Mouse (Mus musculus): Measurements from ENCODE around the gene Yod1.

Gene Yod1

DNA sequence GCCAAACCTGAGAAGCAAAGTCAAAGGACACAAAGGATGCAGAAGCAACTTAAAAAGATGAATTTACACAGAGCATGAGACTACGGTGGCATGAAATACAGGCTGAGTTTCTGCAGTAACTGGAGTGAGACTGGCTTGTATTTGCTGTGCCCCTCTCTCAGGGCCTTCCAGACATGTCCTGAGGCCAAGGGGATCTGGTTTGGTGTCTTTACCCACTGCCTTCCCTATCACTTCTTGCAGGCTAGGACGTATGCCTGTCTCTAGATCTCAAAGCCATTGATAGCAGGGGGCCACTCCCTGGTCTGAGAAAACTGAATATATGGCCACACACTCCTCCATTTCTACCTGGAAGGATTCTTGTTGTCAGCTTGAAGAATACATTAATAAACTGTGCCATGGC lies 27.1 kb downstream of the Yod1 start:
- TF ChIP-seq POU5F1 (IDR thresholded peaks at IDR 0.05; ENCODE audit: borderline replicate concordance, low read length) = no peak
- no peak for TF ChIP-seq NANOG (IDR thresholded peaks at IDR 0.05; ENCODE audit: borderline replicate concordance, low read length)
- TF ChIP-seq CTCF (conservative IDR thresholded peaks at IDR 0.05; ENCODE audit: low read length) = no peak
- H3K4me3 ChIP-seq (replicated peaks; ENCODE audit: low read length) = no peak overlapping the region

DNA sequence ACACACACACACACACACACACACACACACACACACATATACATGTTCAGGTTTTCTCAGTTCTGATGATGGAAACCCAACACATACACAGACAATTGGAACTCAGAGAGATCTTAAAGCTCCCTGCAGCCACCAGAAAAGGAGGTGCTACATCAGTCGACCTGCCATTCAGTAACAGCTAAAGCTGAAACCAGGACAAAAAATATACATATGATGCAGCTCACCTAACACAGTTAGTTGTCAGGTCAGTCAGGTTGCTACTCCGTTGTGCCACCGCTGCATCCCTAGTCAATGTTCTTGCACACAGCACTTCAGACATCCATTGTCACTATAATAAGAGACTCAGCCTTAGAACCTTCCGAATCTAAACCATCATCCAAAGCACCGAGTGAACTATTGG lies 27.8 kb downstream of the Yod1 start:
- Histone ChIP-seq H3K4me1 (replicated peaks; ENCODE audit: low read depth, low read length) (peaks cover 13% of the 10 kb centered on the region), H3K27me3 (ENCODE audit: insufficient read depth, low read length) (peaks cover 25% of the 10 kb centered on the region), H3K36me3 (ENCODE audit: insufficient read depth, low read length) (no peaks in the 10 kb centered on the region), H3K4me3 (replicated peaks; ENCODE audit: low read length) (no peak overlapping the region), H3K9me3 (ENCODE audit: low read length) (peaks cover 5% of the 10 kb centered on the region; the same call in 1 of the 2 replicates)
- TF ChIP-seq NANOG (IDR thresholded peaks at IDR 0.05; ENCODE audit: borderline replicate concordance, low read length) (no peak), CTCF (conservative IDR thresholded peaks at IDR 0.05; ENCODE audit: low read length) (no peak), POU5F1 (IDR thresholded peaks at IDR 0.05; ENCODE audit: borderline replicate concordance, low read length) (no peak)

More for the DNA sequence above, 27.1 kb downstream of the Yod1 start:
- peaks cover 13% of the 10 kb centered on the region for H3K4me1 ChIP-seq (replicated peaks; ENCODE audit: low read depth, low read length)
- H3K27me3 ChIP-seq (ENCODE audit: insufficient read depth, low read length) = peaks cover 26% of the 10 kb centered on the region
- peaks cover 5% of the 10 kb centered on the region; the same call in 1 of the 2 replicates for H3K9me3 ChIP-seq (ENCODE audit: low read length)
- H3K36me3 ChIP-seq (ENCODE audit: insufficient read depth, low read length) = no peaks in the 10 kb centered on the region

DNA sequence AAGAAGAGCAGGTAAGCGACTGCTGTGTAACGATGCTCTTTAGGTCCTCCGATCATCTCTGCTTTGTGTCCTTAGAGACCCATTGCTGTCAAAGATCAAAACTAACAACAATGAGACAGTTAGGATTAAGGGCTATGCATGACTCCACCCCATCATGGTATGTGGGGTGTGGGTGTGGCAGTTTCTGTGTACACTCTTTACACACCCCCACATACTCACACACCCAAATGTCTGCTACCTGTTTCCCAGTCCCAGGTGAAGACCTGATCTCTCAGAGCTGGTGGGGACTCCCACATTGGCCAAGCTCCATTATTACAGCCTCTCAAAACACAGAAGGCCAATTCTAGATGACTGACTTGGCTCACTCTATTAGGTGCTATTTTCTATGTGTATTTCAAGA lies 28.5 kb downstream of the Yod1 start:
- TF ChIP-seq NANOG (IDR thresholded peaks at IDR 0.05; ENCODE audit: borderline replicate concordance, low read length) = no peak
- TF ChIP-seq CTCF (conservative IDR thresholded peaks at IDR 0.05; ENCODE audit: low read length) = no peak
- H3K27me3 ChIP-seq (ENCODE audit: insufficient read depth, low read length) = peaks cover 20% of the 10 kb centered on the region
- H3K36me3 ChIP-seq (ENCODE audit: insufficient read depth, low read length) = no peaks in the 10 kb centered on the region
- H3K9me3 ChIP-seq (ENCODE audit: low read length) = peaks cover 5% of the 10 kb centered on the region; the same call in 1 of the 2 replicates
- H3K4me3 ChIP-seq (replicated peaks; ENCODE audit: low read length) = no peak overlapping the region
- peaks cover 12% of the 10 kb centered on the region for H3K4me1 ChIP-seq (replicated peaks; ENCODE audit: low read depth, low read length)

DNA sequence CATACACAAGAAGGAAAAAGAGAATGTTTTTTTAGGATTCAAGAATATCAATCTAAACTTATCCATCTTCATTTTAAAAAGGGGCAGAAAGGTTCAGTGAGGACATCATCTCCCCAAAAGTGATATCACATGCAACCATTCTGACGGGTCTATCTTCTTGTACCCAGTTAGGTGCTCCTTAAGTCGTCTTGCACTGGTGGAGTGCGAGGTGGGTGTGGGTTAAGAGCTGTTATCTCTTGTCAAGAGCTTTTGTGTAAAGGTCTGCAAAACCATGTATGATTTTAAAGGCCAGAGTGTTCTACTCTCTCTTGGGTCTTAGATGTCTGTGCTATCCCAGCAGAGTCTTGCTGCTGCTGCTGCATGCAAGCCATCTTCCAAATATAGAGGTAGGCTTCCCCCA lies 29.7 kb downstream of the Yod1 start:
- peaks cover 16% of the 10 kb centered on the region for H3K27me3 ChIP-seq (ENCODE audit: insufficient read depth, low read length)
- H3K4me3 ChIP-seq (replicated peaks; ENCODE audit: low read length) = no peak overlapping the region
- H3K9me3 ChIP-seq (ENCODE audit: low read length) = peaks cover 5% of the 10 kb centered on the region; the same call in 1 of the 2 replicates
- TF ChIP-seq POU5F1 (IDR thresholded peaks at IDR 0.05; ENCODE audit: borderline replicate concordance, low read length) = no peak
- TF ChIP-seq CTCF (conservative IDR thresholded peaks at IDR 0.05; ENCODE audit: low read length) = no peak
- no peak for TF ChIP-seq NANOG (IDR thresholded peaks at IDR 0.05; ENCODE audit: borderline replicate concordance, low read length)
- H3K4me1 ChIP-seq (replicated peaks; ENCODE audit: low read depth, low read length) = peaks cover under 1% of the 10 kb centered on the region; the same call in 1 of the 2 replicates
- no peaks in the 10 kb centered on the region for H3K36me3 ChIP-seq (ENCODE audit: insufficient read depth, low read length)

DNA sequence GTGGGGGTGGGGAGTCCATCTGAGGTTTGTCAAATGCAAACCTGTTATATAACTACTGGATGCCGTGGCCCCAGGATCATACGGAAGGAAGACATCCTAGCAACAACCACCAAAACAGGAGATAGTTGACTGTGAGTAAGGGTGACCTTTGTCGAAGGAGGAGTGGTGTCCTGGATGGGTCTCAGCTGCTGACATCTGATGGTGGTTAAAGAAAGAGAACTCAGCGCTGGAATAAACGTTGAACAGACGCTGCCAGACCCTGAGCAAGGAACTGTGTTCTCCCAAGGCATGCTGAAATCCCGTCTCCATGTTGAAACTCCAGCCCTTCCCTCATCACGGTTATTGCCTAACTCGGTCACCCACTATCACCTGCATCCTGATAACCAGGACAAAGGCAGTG lies 42.6 kb downstream of the Yod1 start:
- no peaks in the 10 kb centered on the region for H3K36me3 ChIP-seq (ENCODE audit: insufficient read depth, low read length)
- TF ChIP-seq CTCF (conservative IDR thresholded peaks at IDR 0.05; ENCODE audit: low read length) (no peak), NANOG (IDR thresholded peaks at IDR 0.05; ENCODE audit: borderline replicate concordance, low read length) (no peak), POU5F1 (IDR thresholded peaks at IDR 0.05; ENCODE audit: borderline replicate concordance, low read length) (no peak)
- H3K4me1 ChIP-seq (replicated peaks; ENCODE audit: low read depth, low read length) = no peaks in the 10 kb centered on the region
- H3K4me3 ChIP-seq (replicated peaks; ENCODE audit: low read length) = no peak overlapping the region
- H3K9me3 ChIP-seq (ENCODE audit: low read length) = no peaks in the 10 kb centered on the region
- no peaks in the 10 kb centered on the region for H3K27me3 ChIP-seq (ENCODE audit: insufficient read depth, low read length)

DNA sequence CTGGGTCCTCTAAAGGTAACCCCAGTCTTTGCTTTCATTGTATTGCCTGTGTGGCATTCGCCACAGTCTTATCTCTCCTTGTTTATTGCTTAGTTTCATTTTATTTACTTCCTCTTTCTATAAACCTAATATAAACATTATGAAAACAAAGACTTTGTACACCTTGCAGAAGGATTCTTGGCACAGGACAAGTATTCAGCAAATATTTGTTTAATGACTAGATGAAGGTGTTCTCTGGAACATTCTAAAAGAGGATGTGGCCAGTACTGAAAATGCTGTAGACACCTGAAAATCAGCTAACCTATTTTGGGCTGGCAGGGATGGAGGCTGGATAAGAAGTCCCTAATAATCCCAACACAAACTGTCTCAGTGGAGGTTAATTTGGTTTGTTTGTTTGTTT lies 44.5 kb downstream of the Yod1 start:
- Histone ChIP-seq H3K9me3 (ENCODE audit: low read length) (no peaks in the 10 kb centered on the region), H3K36me3 (ENCODE audit: insufficient read depth, low read length) (no peaks in the 10 kb centered on the region), H3K27me3 (ENCODE audit: insufficient read depth, low read length) (no peaks in the 10 kb centered on the region), H3K4me1 (replicated peaks; ENCODE audit: low read depth, low read length) (no peaks in the 10 kb centered on the region), H3K4me3 (replicated peaks; ENCODE audit: low read length) (no peak overlapping the region)
- no peak for TF ChIP-seq NANOG (IDR thresholded peaks at IDR 0.05; ENCODE audit: borderline replicate concordance, low read length)
- TF ChIP-seq POU5F1 (IDR thresholded peaks at IDR 0.05; ENCODE audit: borderline replicate concordance, low read length) = no peak
- TF ChIP-seq CTCF (conservative IDR thresholded peaks at IDR 0.05; ENCODE audit: low read length) = no peak

DNA sequence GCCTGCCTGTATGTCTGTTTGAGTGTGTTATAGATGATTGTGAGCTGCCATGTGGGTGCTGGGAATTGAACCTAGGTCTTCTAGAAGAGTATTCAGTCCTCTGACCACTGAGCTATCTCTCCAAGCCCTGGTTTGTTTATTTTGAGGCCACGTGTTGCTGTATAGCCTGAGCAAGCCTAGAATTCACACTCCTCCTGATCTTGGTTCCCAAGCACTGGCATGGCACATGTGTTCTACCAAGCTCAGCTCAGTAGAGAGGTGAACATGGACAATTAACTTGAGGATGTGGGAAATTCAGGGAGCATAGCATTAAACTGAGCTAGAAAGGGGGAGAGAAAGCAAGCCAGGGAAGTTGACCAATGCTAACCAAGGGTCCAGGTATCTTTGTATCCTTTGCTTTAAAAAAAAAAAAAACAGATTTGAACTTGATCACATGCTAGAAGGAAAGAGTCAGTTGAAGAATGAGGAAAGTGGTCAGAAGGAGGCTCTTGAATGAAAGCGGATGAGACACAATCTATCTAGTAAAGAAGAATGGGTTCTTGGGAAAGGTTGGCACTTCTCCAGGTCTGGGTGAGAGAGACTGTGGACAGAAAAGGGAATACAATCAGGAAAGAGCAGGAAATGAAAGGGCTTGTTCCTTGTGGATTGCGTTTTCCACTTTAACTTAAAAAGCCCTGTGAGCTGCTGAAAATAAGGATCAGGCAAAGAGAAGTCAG lies 45.1 kb downstream of the Yod1 start:
- no peaks in the 10 kb centered on the region for H3K4me1 ChIP-seq (replicated peaks; ENCODE audit: low read depth, low read length)

DNA sequence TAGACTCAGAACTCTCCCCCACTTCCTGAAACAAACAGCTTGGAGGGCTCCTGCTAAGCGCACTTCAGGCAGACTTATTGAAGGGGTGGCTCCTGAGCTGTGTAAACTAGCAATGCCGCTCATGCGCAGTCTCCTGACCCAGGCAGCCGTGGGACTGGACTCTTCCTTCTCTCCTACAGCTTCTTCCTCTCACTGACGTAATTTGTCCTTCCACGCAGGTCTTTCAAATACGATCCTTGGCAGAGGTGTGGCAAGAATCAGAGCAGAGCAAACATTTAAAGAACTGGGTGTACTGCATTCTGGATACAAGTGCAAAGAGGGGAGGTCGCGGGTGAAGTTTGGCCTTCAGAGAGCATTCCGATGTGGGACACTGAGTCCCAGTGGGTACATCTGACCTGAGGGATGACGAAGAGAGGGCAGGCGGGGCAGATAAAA lies 46.9 kb downstream of the Yod1 start:
- no peaks in the 10 kb centered on the region for H3K4me1 ChIP-seq (replicated peaks; ENCODE audit: low read depth, low read length)
- no peaks in the 10 kb centered on the region for H3K9me3 ChIP-seq (ENCODE audit: low read length)
- TF ChIP-seq POU5F1 (IDR thresholded peaks at IDR 0.05; ENCODE audit: borderline replicate concordance, low read length) = no peak
- TF ChIP-seq CTCF (conservative IDR thresholded peaks at IDR 0.05; ENCODE audit: low read length) = no peak
- TF ChIP-seq NANOG (IDR thresholded peaks at IDR 0.05; ENCODE audit: borderline replicate concordance, low read length) = no peak
- H3K4me3 ChIP-seq (replicated peaks; ENCODE audit: low read length) = no peak overlapping the region
- 0 out of 2 replicates have a peak, but pooled peaks cover 3% of the 10 kb centered on the region for H3K27me3 ChIP-seq (ENCODE audit: insufficient read depth, low read length)
- no peaks in the 10 kb centered on the region for H3K36me3 ChIP-seq (ENCODE audit: insufficient read depth, low read length)

More for the DNA sequence above, 45.1 kb downstream of the Yod1 start:
- no peak for TF ChIP-seq POU5F1 (IDR thresholded peaks at IDR 0.05; ENCODE audit: borderline replicate concordance, low read length)
- Histone ChIP-seq H3K36me3 (ENCODE audit: insufficient read depth, low read length) (no peaks in the 10 kb centered on the region), H3K27me3 (ENCODE audit: insufficient read depth, low read length) (no peaks in the 10 kb centered on the region), H3K9me3 (ENCODE audit: low read length) (no peaks in the 10 kb centered on the region), H3K4me3 (replicated peaks; ENCODE audit: low read length) (no peak overlapping the region)

DNA sequence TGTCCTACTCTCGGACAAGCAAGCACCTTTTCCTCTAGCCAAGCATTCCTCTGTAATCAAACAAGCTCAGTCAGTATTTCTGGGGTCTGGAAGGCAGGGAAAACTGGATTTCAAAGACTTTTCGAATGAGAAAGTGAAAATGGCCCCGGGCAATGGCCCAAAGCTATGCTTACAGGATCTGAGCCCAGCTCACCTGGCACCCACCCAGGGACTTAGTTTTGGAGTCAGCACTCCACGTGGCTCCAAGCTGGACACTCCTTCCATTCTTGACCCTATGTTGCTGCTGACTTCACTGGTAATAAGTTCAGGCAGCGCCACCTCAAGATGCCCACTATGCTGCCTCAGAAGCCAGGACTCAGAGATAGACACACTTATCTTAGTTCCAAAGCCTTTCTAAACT lies 49.9 kb downstream of the Yod1 start:
- no peaks in the 10 kb centered on the region for H3K4me1 ChIP-seq (replicated peaks; ENCODE audit: low read depth, low read length)
- no peaks in the 10 kb centered on the region for H3K36me3 ChIP-seq (ENCODE audit: insufficient read depth, low read length)
- H3K27me3 ChIP-seq (ENCODE audit: insufficient read depth, low read length) = 0 out of 2 replicates have a peak, but pooled peaks cover 3% of the 10 kb centered on the region
- H3K9me3 ChIP-seq (ENCODE audit: low read length) = no peaks in the 10 kb centered on the region
- no peak for TF ChIP-seq NANOG (IDR thresholded peaks at IDR 0.05; ENCODE audit: borderline replicate concordance, low read length)
- no peak for TF ChIP-seq POU5F1 (IDR thresholded peaks at IDR 0.05; ENCODE audit: borderline replicate concordance, low read length)
- TF ChIP-seq CTCF (conservative IDR thresholded peaks at IDR 0.05; ENCODE audit: low read length) = no peak
- H3K4me3 ChIP-seq (replicated peaks; ENCODE audit: low read length) = no peak overlapping the region
